Mouse (Mus musculus): Measurements from ENCODE around the gene Pjvk. TPM values are rescaled to one million over a fixed set of nuclear protein-coding genes. Genes with fewer than 3 reads are reported as not detected.

Gene Pjvk
- total RNA-seq, 2 experiments from 2014 or later, result not detected

Other genes with a start within 250 kb of the Pjvk start
- 10 to 100 TPM; 11.4 to 14.5 TPM for gene Osbpl6, start 242.0 kb upstream of the Pjvk start, total RNA-seq (2021)
- gene Prkra, start 461 bp upstream of the Pjvk start, total RNA-seq (2021), result 10 to 100 TPM; 10.3 to 13.4 TPM
- 10 to 100 TPM; 26.9 to 40.5 TPM for gene Fkbp7, start 24.6 kb downstream of the Pjvk start, total RNA-seq (2021)
- 1 to 10 TPM; 7.2 to 8.4 TPM for gene Plekha3, start 26.8 kb downstream of the Pjvk start, total RNA-seq (2021)